Mouse (Mus musculus): Measurements from ENCODE around the gene Limd2. TPM values are rescaled to one million over a fixed set of nuclear protein-coding genes. Genes with fewer than 3 reads are reported as not detected.

The Limd2 gene
- polyA plus RNA-seq, 1 experiment from 2014 or later = 308 TPM

DNA sequence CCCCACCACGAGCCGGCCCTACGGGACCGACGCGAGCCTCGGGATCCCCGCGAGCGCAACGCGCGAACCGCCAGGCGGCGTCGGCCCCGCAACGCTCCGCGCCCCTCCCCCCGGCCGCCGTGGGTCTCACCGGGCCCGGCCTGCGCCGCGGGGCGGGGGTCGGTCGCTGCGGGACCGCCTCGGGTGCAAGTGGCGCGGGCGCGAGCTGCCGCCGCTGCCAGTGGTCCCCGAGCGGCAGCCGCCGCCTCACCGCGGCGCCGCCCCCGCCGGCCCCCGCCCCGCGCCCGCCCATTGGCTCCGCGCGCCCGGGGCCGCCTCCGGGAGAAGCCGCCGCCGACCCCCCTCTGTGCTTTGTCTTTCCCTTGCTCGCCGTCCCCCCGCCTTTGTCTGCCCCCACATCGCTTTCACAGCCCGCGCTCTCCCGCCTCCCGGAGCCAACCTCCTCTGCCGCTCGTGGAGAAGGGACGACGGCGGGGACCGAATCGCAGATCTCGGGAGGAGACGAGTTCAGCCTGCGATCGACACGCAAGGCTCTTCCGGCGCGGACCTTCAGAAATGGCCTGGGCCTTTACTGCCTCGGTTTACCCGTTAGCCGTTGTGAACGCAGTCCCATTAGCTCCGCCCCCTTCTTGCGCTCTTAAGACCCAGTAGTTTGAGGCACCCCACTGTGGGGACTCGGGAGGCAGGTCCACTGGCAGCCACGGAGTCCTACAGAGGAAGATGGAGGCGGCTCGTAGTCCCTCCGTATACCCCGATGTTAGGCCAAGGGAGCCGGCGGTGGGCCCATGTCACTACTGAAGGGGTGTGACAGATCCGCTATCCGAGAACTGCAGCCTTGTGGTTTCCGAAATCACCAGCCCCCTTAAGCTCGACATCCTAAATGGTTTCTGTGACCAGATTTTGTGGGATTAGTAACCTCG lies 479 bp downstream of the Limd2 start:
- Histone ChIP-seq H3K27me3 (ENCODE audit: control insufficient read depth, insufficient read depth, low read length) (no peaks in the 10 kb centered on the region), H3K9ac (ENCODE audit: low read length) (peak overlapping the region; percentile 97), H3K9me3 (ENCODE audit: control insufficient read depth, low read length) (no peaks in the 10 kb centered on the region), H3K4me2 (peak overlapping the region; percentile 95), H3K27ac (ENCODE audit: low read depth, low read length) (peak overlapping the region; percentile 97), H3K4me1 (ENCODE audit: control insufficient read depth, insufficient read depth, low read length) (peaks cover 22% of the 10 kb centered on the region), H3K36me3 (ENCODE audit: control insufficient read depth, insufficient read depth, low read length) (peaks cover 13% of the 10 kb centered on the region), H3K4me3 (ENCODE audit: low read depth, low read length) (peak overlapping the region; percentile 83)
- DNase-seq (ENCODE audit: low spot score, missing footprints) = peak; percentile 99
- WGBS = under 1% methylated on average over 73 of the region's 106 CpGs
- peak; percentile 79 for ATAC-seq (ENCODE audit: low FRiP score)

DNA sequence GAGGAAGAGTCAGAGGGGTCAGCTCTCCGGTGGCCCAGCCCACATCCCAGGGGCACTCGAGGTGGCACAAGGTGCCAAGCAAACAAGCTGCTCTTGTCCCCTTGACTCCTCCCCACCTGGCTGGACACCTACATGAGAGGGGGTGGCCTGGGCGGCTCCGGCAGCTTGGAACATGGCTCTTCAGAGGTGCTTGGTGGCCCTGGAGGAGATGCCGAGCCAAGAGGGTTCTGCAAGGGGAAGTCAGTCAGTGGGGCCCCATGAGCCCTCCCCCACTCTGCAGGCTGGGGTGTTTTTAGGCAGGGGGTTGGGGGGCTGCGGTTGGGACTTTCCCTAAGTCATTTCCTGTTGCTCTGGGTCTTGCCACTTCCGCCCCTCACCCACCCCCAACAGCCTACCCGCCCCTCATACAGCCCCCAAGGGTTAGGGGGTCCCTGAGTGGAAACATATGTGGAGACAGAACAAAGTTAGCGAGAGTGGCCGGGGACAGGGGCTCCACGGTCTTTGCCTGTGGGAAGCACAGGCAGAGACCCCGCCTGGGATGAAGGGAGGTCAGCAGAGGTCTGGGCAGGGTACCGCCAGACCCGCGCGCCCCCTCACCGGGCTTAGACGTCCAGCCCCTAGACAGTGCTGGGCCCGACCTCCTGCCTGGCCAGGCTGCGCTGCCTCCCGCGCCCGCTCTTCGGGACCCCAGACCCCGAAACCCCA lies 1.3 kb downstream of the Limd2 start:
- peak overlapping the region; percentile 95 for H3K4me2 ChIP-seq
- H3K27ac ChIP-seq (ENCODE audit: low read depth, low read length) = peak overlapping the region; percentile 97
- peaks cover 13% of the 10 kb centered on the region for H3K36me3 ChIP-seq (ENCODE audit: control insufficient read depth, insufficient read depth, low read length)
- H3K9me3 ChIP-seq (ENCODE audit: control insufficient read depth, low read length) = no peaks in the 10 kb centered on the region
- DNase-seq (ENCODE audit: low spot score, missing footprints) (peak; percentile 95), ATAC-seq (ENCODE audit: low FRiP score) (peak; percentile 73)
- H3K9ac ChIP-seq (ENCODE audit: low read length) = peak overlapping the region; percentile 97
- H3K4me1 ChIP-seq (ENCODE audit: control insufficient read depth, insufficient read depth, low read length) = peaks cover 22% of the 10 kb centered on the region
- H3K27me3 ChIP-seq (ENCODE audit: control insufficient read depth, insufficient read depth, low read length) = no peaks in the 10 kb centered on the region
- under 1% methylated on average over 21 of the region's 25 CpGs for WGBS
- H3K4me3 ChIP-seq (ENCODE audit: low read depth, low read length) = peak overlapping the region; percentile 83

DNA sequence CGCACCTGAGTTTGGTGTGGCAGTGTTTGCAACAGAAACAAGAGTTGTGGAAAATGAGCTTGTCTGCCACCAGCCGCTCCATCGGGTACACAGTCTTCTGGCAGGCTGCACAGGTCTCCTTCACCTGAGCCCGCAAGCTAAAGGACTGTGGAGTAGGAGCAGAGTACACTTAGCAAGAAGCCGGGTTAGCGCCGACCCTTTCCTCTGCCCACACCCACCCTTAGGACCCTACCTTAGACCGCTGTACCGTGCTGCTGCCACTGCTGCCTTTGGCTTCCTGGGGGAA lies 1.8 kb downstream of the Limd2 start:
- Histone ChIP-seq H3K36me3 (ENCODE audit: control insufficient read depth, insufficient read depth, low read length) (peaks cover 11% of the 10 kb centered on the region), H3K27ac (ENCODE audit: low read depth, low read length) (peak overlapping the region; percentile 97), H3K4me3 (ENCODE audit: low read depth, low read length) (peak overlapping the region; percentile 83), H3K27me3 (ENCODE audit: control insufficient read depth, insufficient read depth, low read length) (no peaks in the 10 kb centered on the region), H3K4me1 (ENCODE audit: control insufficient read depth, insufficient read depth, low read length) (peaks cover 22% of the 10 kb centered on the region), H3K4me2 (peak overlapping the region; percentile 95), H3K9ac (ENCODE audit: low read length) (peak overlapping the region; percentile 97), H3K9me3 (ENCODE audit: control insufficient read depth, low read length) (no peaks in the 10 kb centered on the region)
- ATAC-seq (ENCODE audit: low FRiP score) (no peak), DNase-seq (ENCODE audit: low spot score, missing footprints) (peak; percentile 86)
- 51% methylated on average over 9 of the region's 9 CpGs for WGBS

DNA sequence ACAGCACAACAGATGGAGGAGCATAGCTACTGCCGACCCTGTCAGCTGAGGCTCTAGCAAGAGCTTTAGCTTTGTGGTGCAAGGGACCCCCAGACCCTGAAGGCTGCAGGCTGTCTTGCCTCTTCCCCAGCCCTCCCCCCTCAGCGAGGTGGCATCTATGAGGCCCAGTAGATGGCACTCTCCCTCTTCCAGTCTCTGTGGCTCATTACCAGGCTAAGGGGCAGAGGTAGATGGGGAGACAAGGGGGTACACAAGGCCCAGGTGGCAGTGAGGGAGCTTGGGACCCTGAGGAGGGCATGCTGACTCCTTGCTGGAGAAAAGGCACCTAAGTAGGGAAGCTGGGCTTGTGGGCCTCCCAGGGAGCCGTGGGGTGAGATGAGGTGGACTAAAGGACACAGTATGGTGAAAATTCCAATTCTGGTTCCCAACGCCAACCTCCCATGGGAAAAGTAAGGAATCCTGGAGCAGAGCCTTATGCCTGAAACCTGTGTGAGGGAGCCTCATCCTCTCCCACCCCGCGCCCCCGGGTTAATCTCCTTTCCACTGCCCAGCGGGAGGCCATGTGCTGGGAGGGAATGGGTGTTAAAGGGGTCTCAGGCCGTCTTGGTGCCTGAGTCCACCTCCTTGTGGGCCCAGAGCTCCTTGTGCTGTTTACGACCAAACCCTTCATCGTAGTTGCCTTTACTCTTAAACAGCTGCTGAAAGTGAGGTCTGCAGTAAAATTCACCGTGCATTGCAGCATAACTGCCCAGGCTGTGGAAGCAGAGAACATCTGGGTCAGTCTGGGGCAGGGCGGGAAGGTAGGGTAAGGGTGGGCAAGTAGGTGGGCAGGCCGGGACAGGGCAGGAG lies 2.4 kb downstream of the Limd2 start:
- ATAC-seq (ENCODE audit: low FRiP score) (no peak), DNase-seq (ENCODE audit: low spot score, missing footprints) (peak; percentile 90)
- Histone ChIP-seq H3K9me3 (ENCODE audit: control insufficient read depth, low read length) (no peaks in the 10 kb centered on the region), H3K27me3 (ENCODE audit: control insufficient read depth, insufficient read depth, low read length) (no peaks in the 10 kb centered on the region), H3K27ac (ENCODE audit: low read depth, low read length) (peak overlapping the region; percentile 97; the same call in 1 of the 2 replicates), H3K4me3 (ENCODE audit: low read depth, low read length) (peak overlapping the region; percentile 83), H3K4me2 (peak overlapping the region; percentile 95), H3K9ac (ENCODE audit: low read length) (peak overlapping the region; percentile 97), H3K4me1 (ENCODE audit: control insufficient read depth, insufficient read depth, low read length) (peaks cover 22% of the 10 kb centered on the region), H3K36me3 (ENCODE audit: control insufficient read depth, insufficient read depth, low read length) (peaks cover 6% of the 10 kb centered on the region)
- WGBS = 52% methylated on average over 14 of the region's 14 CpGs

DNA sequence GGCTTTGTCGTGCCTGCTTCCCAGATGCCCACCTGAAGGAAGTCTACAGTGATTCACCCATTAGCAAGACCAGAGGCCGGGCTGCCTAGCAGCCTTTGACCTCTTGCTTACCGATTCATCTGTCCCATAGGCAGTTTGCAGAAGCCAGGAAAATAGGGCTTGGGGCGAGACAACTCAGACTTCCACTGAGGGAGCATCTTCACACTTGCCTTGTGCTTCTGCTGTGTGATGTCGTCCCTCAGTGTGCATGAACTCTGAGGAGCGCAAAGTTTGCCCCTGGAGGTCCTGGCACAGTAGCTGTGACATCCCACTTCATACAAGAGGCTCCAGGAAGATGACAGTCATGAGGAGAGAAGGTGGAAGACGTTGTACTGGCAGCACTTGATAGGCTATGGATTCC lies 3.5 kb downstream of the Limd2 start:
- H3K4me2 ChIP-seq = no peak overlapping the region
- no peaks in the 10 kb centered on the region for H3K9me3 ChIP-seq (ENCODE audit: control insufficient read depth, low read length)
- 89% methylated on average over 7 of the region's 7 CpGs for WGBS
- DNase-seq (ENCODE audit: low spot score, missing footprints) (no peak), ATAC-seq (ENCODE audit: low FRiP score) (no peak)
- H3K4me1 ChIP-seq (ENCODE audit: control insufficient read depth, insufficient read depth, low read length) = peaks cover 22% of the 10 kb centered on the region
- H3K4me3 ChIP-seq (ENCODE audit: low read depth, low read length) = no peak overlapping the region
- no peak overlapping the region for H3K9ac ChIP-seq (ENCODE audit: low read length)
- no peaks in the 10 kb centered on the region for H3K27me3 ChIP-seq (ENCODE audit: control insufficient read depth, insufficient read depth, low read length)
- peaks cover 10% of the 10 kb centered on the region for H3K36me3 ChIP-seq (ENCODE audit: control insufficient read depth, insufficient read depth, low read length)
- H3K27ac ChIP-seq (ENCODE audit: low read depth, low read length) = no peak overlapping the region

DNA sequence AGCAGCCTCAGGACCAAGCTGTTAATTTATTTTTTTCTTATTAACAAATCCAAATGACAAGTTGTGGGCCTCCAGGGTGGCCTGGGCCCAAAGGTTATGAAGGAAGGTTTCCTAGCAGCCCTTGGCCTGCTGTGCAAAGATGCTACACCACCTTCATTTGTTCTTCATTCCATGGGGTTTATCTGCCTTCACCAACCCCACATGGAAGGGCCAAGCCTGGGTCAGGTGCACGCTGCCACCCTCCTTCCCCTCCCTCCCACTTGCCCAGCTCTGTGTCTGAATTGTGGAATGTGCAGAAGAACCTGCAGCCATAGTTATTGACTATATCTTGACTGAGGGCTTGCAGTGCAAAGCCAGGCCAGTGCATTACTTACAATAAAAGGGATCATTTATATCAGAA lies 4.4 kb downstream of the Limd2 start:
- ATAC-seq (ENCODE audit: low FRiP score) = no peak
- Histone ChIP-seq H3K9ac (ENCODE audit: low read length) (no peak overlapping the region), H3K9me3 (ENCODE audit: control insufficient read depth, low read length) (no peaks in the 10 kb centered on the region), H3K4me3 (ENCODE audit: low read depth, low read length) (no peak overlapping the region), H3K27ac (ENCODE audit: low read depth, low read length) (no peak overlapping the region), H3K27me3 (ENCODE audit: control insufficient read depth, insufficient read depth, low read length) (no peaks in the 10 kb centered on the region), H3K4me1 (ENCODE audit: control insufficient read depth, insufficient read depth, low read length) (peaks cover 20% of the 10 kb centered on the region), H3K36me3 (ENCODE audit: control insufficient read depth, insufficient read depth, low read length) (peaks cover 13% of the 10 kb centered on the region), H3K4me2 (no peak overlapping the region)
- DNase-seq (ENCODE audit: low spot score, missing footprints) = no peak
- 82% methylated on average over 1 of the region's 1 CpGs for WGBS

DNA sequence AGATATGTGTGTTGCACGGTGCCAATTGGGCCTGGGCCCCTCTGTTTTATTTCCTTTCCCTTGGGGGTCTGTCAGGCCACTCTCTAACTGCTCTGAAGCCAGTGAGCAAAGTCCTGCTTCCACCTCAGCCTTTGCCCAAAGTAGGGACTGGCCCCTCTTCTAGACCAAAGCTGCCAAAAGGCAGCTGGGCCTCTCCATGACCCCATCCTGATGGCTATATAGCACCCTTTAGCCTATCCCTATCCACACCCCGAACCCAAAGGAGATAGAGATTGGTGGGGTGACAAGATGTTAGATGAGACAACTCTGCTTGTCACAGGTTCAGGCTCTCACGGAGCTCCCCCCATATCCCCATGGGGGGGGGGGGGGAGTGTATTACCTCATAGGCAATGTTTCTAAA lies 4.9 kb downstream of the Limd2 start:
- Histone ChIP-seq H3K27ac (ENCODE audit: low read depth, low read length) (no peak overlapping the region), H3K4me1 (ENCODE audit: control insufficient read depth, insufficient read depth, low read length) (peaks cover 15% of the 10 kb centered on the region), H3K4me3 (ENCODE audit: low read depth, low read length) (no peak overlapping the region), H3K4me2 (no peak overlapping the region), H3K9ac (ENCODE audit: low read length) (no peak overlapping the region), H3K9me3 (ENCODE audit: control insufficient read depth, low read length) (no peaks in the 10 kb centered on the region), H3K27me3 (ENCODE audit: control insufficient read depth, insufficient read depth, low read length) (no peaks in the 10 kb centered on the region), H3K36me3 (ENCODE audit: control insufficient read depth, insufficient read depth, low read length) (peaks cover 16% of the 10 kb centered on the region)
- DNase-seq (ENCODE audit: low spot score, missing footprints) = peak; percentile 82
- ATAC-seq (ENCODE audit: low FRiP score) = no peak
- 78% methylated on average over 3 of the region's 3 CpGs for WGBS

DNA sequence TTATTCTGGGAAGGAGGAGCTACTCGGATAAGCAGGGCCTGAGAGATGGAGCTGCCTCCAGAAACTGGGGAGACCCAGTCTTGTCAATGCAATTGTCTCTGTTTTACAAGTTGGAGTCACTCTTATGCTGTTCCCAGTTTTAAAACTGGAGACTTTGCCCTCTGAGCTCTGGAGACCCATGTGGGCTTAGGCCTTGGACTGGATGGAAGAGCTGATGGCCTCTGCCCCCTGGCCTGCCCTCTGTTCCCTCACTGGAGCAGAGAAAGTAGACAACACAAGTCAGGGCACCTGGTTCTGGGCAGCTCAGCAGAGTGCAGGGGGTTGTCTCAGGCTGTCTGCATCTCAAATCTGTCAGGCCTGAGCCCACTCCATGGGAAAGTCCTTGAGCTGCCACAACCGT lies 5.9 kb downstream of the Limd2 start:
- ATAC-seq (ENCODE audit: low FRiP score) (no peak), DNase-seq (ENCODE audit: low spot score, missing footprints) (peak; percentile 75)
- Histone ChIP-seq H3K9me3 (ENCODE audit: control insufficient read depth, low read length) (no peaks in the 10 kb centered on the region), H3K36me3 (ENCODE audit: control insufficient read depth, insufficient read depth, low read length) (peaks cover 21% of the 10 kb centered on the region), H3K4me1 (ENCODE audit: control insufficient read depth, insufficient read depth, low read length) (peaks cover 12% of the 10 kb centered on the region), H3K4me2 (no peak overlapping the region), H3K27ac (ENCODE audit: low read depth, low read length) (no peak overlapping the region), H3K9ac (ENCODE audit: low read length) (no peak overlapping the region), H3K4me3 (ENCODE audit: low read depth, low read length) (no peak overlapping the region), H3K27me3 (ENCODE audit: control insufficient read depth, insufficient read depth, low read length) (no peaks in the 10 kb centered on the region)
- WGBS = 74% methylated on average over 2 of the region's 2 CpGs
